Mouse (Mus musculus) lung, postnatal 25 days (tissue): Measurements from ENCODE around the gene Foxf2.

ENCODE experiments used
- DNase-seq: peaks from one replicate; pipeline ENCODE4 v3.0.0; 2022; ENCODE audit warnings: low spot score

Gene Foxf2

DNA sequence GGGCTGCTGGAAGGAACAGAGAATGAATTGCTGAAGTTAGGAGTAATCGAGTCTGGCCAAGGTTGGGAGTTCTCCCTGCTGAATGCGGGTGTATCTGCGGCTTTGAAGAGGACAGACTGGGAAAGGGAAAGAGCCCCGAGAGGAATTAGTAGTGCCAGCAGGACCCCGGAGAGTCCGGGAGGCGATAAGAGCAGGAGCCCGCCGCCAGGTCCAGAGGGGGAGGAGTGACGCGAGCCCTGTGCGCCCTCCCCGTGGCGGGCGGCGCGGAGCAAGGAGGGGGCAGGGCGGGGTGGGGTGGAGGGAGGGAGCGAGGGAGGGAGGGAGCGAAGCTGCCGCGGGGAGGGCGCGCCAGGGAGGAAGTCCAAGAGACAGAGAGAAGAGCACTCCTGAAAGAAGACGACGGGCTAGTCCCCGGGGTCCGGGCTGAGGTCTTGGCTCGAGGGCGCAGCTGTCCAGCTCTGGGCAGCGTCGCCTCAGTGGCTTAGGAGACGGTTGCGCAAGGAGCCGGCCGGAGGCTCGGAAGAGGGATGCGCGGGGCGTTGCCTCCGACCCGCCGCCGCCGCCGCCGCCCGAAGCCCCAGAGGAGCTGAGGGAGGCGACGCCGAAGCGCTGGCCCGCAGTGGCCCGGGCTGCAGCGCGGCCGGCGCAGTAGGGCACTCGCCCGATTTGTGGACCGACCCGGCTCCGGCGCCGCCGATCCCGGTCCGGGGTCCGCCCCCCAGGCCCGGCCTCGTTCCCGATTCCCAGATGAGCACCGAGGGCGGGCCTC, at the start of gene Foxf2:
TSS of gene Foxf2 (plus strand) at position 484 of the 769 bp plus-strand sequence.
- peak; percentile 43 for DNase-seq

DNA sequence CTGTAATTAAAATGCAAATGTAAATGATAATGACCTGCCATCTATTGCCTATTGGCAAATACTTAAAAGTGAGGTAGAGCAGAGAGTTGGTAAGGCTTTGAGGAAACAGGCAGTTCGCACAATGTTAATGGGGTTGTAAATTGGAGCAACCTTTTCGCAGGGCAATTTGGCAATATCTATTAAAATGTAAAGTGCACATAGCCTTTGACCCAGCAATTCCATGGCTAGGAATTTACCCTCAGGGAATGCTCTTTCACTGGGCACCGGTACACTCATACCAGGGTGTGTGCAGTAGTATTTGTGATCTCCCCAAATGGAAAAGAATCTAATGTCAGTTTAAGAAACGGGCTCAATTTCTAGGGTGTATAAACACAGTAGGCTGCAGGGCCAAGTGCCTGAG, 48.9 kb upstream of the Foxf2 start:
- no peak for DNase-seq

DNA sequence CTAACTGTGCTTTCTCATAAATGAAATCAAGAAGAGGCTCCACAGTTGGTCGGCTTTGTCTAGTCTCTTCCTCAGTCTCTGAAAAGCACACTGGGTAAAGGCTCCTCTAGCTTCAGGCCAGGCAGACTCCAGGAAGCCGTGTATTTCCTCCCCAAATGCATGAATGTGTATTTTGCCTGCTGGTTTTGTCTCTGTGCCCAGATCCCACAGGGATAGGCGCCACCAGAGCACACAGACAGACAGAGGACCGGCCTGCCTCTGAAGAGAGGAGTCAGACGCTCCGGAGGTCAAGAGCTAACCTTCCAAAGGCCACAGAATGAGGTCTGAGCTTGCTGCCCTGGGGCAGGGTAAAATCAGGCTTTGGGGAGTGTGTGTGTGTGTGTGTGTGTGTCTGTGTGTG, 48.0 kb upstream of the Foxf2 start:
- no peak for DNase-seq

DNA sequence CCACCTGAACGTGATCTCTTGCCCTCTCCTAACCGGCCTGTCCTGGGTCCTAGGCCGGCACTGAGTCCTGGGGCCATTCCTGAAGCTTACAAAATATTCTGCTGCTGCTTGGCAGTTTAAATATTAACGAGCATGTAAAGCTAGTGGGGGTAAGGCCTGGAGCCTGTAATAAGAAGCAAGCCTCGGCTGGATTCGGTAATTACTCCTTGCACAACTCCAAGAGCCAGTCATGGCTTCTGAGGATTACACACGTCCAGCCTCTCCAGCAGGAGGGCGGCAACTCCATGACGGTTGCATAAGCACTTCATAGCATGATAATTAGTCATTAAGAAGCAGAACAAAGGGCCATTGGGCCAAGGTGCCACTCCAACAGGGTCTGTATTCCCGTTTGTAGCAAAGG, 47.2 kb upstream of the Foxf2 start:
- DNase-seq: peak; percentile 75

DNA sequence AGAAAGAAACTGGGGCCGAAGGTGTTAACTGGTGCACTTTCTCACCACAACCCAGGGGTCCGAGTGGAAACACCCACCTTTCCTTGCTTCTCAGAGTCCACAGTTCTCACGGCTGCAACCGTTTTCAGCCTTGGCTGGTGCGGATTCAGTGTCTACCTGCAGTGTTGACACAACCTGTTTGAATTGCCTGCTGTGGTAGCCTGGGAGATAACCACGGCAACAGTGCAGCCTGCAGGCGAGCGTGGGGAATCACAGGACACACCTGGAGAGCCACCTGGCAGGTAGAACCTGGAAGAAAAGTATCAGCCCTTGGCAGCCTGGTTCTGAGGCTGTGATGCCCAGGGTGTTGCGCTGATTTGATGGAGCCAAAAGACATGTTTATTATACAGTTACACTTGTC, 45.8 kb upstream of the Foxf2 start:
- peak; percentile 60 for DNase-seq

DNA sequence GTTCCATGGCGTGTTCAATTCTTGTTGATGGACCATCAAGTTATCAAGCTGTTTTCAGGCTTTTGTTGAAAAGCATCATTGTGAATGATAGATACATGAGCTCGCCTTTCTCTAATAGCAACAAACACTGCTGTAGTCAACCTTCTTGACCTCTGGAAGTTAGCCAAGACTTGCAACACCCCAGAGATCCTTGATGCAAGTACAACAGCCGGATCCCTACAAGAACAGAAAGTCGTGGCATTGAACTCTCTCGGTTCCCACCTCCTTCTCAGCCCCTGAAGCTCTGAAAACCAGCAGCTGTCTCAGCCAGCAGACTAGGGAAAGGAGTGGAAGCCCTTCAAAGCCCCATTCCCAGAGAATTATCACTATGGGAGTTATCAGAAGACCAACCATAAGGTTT, 38.3 kb upstream of the Foxf2 start:
- peak; percentile 65 for DNase-seq

DNA sequence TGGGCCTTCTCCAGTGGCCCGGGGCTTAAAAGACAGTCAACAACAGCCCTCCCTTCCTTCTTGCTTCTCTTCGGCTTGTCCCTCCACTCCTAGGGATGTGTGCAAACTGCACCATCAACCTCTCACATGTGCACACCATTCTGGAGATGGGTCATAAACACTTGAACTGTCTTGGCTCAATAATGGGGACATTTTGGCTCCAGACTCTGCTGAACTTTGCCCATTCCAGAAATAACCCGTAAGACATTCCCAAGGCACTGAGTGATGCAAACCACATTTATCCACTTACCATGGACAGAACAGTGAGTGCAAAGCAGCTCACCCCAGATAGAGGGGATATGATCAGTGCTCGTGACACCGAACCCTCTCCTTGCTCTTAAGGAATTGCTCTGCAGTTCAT, 26.0 kb upstream of the Foxf2 start:
- DNase-seq: peak; percentile 46

DNA sequence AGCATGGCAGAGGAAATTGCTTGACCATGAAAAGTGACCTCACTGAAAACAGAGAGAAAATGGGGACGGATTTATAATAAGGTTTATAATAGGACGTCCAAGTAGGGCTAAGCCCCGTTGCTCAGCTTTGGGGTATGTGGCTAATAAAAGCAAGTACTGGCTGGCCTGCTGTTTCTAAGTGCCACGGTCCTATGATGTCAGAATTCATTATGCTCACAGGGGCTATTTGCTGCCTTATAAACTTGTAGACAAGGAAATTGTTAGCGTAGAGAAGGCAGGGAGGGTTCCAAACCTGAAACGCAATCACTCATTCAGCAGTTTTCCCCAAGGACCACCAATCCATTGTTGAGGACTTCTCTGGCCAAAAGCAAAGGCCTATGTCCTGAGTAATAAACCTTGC, 21.7 kb upstream of the Foxf2 start:
- no peak for DNase-seq

DNA sequence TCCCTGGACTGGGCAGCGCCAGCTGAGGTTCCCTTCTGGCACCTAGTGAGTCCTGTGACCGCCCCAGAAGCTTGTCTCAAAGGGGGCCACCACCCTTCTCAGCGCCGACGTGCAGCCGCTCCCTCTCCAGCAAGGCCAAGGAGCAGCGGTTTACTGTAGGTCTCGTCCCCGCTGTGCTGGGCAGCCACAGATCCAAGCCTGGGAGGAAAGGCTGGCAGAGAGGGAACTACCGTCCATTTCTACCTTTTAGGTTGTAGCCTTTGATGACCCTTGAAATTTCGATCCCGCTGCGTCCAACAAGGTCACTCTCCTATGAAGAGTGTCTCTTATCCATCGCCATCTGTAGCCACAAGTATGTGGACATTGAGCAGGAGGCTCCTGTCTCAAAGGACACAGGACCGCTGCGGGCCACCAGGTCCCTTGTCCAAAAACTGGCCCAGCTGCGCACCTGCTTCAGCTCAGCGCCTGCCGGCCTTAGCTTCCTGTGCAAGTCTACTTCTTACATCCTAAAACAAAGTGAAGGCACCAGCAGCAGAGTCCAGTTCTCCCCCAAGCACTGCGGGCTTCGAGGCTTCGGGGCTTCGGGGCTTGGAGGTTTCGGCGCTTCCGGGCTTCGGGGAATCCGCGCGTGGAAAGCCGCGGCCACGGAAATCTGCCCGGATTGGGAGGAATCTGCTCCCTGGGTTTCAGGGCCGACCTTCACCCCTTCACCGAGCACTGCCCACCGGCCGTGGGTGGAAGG, 10.7 kb upstream of the Foxf2 start:
- DNase-seq: no peak

DNA sequence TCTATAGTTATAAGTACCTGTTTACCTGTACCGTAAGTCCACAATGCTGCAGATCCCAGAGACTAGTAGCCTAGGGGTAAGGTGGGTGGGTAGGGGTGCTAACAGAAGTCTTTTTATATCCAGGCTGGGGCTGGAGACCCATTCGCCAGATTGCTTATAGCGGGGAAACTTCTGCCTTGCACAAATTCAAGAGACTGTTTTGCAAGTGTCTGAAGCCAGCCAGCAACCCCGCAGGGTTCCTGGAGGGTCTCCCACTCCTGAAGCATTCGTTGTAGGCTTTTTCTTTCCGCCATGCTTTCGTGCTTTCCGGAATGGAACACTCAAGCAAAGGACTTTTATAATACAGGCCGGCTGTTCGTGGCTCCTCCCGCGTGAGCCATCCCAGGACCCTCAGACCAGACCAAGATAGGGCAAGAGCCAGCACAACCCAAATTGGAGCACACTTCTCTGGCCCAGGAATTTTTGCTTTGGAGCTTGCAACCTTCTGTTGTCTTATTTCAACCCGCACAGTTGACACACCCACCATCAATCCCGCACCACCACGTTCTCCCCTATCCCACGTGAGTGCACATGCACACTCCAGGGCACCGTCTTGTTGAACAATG, 10.0 kb upstream of the Foxf2 start:
- DNase-seq: no peak

DNA sequence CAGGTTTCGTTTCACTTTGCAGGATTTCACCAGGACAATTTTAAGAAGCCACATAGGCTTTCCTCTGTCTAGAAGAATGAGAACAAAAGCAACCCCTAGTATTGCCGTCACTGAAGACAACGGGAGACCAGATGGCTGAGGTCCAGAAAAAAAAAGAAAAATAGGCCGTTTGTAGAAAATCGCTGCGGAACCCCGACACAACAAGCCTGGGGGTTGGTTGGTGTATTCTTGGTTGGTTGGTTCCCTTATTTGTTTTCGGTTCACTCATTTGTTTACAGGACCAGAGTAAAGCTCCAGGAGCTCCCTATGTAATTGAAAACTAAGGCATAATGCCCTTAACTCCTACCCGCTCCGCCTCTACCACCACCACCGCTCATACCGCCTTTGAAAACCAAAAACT, 7.6 kb upstream of the Foxf2 start:
- no peak for DNase-seq

DNA sequence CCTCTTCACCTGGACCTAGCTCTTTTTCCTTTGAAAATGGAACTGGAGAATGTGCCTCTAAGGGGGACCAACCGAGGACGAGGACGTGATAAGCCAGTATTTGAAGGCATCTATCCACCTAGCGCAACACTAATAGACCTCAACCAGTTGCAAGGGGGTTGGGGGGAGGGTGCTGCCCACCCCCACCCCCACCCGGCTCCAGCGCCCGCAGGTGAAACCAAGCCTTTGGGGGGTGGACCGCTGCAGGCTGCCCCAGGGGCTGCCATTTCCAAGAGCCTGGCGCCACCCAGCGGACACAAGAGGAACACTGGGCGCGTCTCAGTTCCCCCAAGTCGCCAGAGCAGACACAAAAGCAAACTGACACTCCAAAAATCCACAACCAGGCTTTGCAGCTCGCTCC, 7.2 kb upstream of the Foxf2 start:
- DNase-seq: peak; percentile 58

DNA sequence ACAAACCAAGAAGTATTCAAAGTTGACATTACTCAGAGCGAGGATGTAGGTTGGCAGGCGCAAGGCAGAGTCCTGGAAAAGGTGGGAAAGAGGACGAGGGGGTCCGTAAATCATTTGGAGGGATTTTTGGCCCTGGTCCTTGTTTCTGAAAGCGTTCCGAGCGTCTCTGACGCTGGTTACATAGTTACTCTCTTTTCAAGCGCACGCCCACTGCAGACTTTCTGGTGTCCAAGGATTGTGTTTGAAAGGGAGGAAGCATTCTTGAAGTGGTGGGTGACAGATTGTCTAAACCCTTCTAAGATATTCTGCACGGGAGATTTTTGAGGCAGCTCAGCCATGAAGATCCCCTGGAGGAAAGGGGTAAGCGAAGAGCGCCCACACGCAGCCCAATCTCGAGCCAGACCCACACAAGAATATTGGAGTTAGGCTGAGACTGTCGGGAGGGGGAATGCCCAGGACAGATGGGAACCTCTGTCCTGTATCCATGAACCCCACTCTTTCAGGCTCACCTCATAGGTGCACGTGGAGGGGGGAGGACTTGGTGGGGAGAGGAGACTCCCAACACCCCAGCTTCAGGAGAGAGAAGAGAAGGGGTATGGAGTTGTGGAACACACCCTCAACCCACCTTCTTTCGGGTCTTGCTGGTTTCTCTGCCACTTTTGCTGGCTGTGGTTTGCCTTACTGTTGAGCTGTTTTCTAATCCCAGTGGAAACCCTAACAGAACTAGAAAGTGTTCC, 6.5 kb upstream of the Foxf2 start:
- DNase-seq: no peak

DNA sequence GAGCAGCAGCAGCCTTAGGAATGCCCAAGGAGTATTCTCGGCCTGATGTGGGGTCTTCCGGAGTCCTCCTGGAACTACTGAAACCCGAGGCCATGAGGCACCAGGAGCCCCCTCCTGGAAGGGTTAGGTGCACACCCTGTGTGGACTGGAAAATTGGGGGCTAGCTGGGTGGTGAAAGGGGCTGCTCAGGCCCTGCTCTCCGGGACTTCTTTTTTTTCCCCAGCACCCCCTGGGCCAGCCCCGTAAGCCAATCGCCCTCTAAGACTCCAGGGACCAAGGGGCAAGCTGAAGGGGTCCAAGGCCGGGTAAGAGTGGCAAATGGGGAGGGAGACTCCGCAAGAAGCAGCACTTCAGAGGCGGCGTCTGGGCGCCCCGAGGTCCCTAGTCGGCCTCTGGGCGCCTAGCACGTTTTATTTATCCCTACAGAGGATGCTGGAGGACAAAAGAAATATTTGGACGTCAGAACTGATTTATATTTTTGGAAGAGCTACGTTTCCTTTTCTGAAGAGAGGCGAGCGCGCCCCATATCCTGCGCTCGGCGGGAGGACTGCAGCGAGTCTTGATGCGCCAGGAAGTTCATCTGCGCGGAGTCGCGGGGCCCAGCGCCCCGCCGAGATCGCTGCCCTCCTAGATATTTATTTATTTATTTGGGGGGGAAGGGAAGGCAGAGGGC, 5.7 kb upstream of the Foxf2 start:
- no peak for DNase-seq

DNA sequence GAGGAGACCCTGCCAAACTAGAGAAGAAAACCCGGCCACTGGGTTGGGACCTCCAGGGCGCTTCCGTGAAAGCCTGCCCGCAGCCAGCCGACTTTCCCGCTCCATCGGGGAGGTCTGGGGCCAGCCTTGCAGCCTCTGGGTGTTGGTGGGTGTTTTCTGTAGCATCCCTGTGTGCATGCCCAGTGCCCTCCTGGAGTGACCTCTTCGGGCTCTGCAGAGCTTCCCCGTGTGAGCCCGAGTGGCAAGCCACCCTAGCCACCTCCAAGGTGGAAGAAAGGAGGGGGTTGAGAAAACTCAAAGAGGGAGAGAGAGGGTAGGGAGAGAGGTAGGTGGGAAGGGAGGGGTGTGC, 5.1 kb upstream of the Foxf2 start:
- DNase-seq: no peak

DNA sequence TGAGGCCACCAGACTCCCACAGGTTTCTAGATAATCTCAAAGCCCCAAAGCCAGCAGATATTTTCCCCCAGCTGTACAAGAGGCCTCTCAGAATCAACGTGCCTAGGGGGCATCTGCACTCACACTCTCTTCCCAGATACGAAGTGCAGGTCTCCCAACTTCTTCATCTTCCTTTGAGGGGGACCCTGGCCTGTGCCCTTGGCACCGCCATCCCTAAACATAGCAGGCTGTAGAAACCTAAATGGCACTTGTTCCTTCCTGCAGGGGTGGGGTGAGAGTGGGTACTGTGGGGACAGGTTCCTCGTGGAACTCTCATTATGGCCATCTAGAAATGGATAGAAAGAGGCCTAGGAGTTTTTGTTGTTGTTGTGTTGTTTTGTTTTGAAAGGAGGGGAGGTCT, 4.7 kb upstream of the Foxf2 start:
- no peak for DNase-seq

DNA sequence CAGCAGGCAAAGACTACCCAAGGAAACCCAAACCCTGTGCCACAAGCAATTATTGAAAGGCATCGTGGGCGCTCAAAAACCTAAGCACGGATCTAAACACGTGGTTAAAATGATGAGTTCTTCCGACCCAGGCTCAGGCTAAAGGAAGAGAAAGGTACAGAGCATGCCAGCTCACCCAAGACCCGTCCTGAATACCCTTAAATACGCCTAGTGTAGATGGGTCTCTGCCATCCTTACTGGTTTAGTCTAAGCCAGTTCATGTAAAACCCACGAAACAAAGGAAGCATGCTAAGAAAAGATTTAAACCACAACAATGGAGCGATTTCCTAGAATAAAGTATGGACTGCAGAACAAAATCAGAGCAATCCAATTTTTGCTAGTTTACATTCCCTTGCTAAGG, 3.9 kb upstream of the Foxf2 start:
- DNase-seq: no peak

DNA sequence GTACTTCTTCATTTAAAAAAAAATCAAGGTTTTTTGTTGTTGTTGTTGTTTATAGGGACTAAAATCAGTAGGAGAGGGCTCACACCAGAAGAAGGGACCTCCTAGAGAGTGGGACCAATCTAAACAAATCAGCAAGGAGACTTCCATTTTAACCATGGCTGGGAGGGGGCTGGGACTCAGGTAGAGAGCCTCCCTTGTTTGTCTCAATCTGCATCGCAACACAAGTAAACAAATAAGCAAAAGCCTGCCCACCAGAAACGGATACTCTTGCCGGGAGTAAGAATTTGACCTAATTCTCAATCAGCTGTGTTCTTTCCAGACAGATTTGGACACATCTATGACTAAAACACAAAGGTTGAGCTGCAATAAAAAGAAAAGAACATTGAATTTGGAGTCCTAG, 3.2 kb upstream of the Foxf2 start:
- no peak for DNase-seq

DNA sequence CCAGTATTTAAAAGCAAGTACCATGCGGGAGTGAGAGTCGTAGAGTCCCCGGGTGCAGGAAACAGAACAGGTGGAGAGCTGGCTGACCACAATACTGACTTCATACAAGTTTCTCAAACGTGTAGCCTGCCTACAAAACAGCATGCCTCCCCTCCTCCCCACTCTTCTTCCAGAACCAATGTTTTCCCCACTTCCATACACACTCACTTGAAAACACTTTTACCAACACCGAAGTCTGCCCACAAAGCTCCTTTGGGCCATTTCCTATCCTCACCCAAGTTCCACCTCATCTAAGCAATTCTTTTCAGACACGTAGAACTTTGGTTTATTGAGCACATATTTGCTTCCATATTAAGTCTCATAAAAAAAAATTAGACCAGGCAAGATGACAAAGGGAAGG, 2.3 kb upstream of the Foxf2 start:
- DNase-seq: no peak

DNA sequence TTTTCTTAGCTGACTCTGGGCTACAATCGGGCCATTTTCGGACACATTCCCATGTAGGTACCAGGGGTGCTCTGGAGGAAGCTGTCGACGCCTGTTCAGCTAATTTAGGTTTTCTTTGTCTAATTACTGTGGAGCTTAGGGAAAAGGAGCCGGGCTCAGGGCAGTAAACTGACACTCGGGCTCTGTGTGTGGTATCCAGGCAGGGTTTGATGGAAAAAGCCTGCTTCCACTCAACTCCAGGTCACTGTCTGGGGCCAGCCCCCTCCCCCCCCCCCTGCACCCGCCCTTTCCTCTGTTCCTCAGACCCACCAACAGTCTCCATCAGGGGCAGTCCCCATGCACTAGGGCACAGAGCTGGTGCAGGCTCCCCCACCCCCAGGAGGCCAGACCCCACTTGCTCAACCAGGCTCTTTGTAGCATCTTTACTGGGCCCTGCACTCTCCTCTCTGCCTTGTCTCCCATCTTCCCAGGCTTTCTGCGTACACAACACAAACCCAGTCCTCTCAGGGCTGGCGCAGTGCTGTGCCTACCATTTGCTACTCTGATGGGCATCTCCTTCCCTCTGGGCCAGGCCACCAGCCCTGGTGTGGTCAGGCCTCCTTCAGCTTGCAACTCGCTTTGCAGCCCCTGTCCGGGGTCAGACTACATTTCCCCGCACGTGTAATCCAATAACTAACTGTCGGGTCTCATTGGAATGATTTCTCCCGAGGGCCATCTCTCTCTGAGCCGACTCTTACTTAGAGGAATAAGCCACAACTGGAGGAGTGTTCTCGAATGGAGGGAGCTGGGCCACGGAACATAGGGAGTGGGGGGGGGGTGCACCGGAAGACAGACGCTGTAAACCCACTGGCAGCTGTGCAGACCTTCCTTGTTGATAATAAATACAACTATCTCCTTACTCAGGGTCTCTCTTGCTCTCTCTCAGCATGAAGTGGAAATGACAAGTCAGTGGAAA, 1.4 kb upstream of the Foxf2 start:
- no peak for DNase-seq

DNA sequence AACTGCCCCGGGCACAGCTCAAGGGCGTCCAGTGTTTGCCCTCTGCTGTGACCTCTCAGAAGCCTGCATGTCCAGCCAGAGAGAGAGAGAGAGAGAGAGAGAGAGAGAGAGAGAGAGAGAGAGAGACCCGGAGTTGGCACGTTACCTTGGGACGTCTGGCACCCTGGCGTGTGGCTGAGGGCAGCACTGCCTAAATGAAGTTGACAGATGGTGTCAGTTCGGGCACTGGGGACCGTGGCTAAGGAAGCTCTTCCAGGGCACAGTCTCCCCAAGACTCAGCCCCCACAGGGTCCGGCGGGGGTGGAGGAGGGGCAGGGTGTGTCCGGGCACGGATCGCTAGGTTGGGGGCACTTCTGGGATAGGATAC, 667 bp upstream of the Foxf2 start:
- DNase-seq: no peak
